Mouse (Mus musculus): Measurements from ENCODE around the gene Polr3b.

Polr3b gene

GRCm38 (mm10) chr10:84710192-84710591, 88.1 kb downstream of the Polr3b start:
- no peak for DNase-seq (ENCODE audit: low spot score)

DNA sequence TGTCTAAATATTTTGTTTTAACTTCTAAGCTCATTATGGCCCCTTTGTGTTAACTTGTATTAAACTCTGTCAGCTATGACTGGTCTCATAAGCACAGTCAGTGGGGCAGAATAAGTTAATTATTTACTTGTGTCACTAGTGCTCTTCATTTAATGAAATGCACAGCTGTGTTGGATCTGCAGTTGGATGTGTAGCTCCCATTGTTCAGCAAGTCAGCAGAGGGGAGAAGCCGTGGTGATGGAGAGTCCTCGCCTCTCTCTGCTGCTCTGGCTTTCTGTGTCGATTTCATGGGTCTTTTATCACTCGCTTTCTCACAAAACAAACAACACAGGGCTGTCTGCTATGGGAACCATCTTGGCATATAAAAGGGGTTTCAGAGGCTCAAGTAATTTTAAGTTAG, 88.7 kb downstream of the Polr3b start:
- DNase-seq (ENCODE audit: low spot score) = no peak

- DNase-seq (ENCODE audit: low spot score) = no peak
Measured at GRCm38 (mm10) chr10:84711479-84711878, 89.4 kb downstream of the Polr3b start.

GRCm38 (mm10) chr10:84711940-84712339, 89.8 kb downstream of the Polr3b start:
- DNase-seq (ENCODE audit: low spot score) = no peak

- no peak for DNase-seq (ENCODE audit: low spot score)
Measured at GRCm38 (mm10) chr10:84712532-84712931, 90.4 kb downstream of the Polr3b start.

GRCm38 (mm10) chr10:84713043-84713442, 91.0 kb downstream of the Polr3b start:
- no peak for DNase-seq (ENCODE audit: low spot score)

- no peak for DNase-seq (ENCODE audit: low spot score)
Measured at GRCm38 (mm10) chr10:84715639-84716038, 93.5 kb downstream of the Polr3b start.

- DNase-seq (ENCODE audit: low spot score) = no peak
Measured at GRCm38 (mm10) chr10:84716581-84716980, 94.5 kb downstream of the Polr3b start.

DNA sequence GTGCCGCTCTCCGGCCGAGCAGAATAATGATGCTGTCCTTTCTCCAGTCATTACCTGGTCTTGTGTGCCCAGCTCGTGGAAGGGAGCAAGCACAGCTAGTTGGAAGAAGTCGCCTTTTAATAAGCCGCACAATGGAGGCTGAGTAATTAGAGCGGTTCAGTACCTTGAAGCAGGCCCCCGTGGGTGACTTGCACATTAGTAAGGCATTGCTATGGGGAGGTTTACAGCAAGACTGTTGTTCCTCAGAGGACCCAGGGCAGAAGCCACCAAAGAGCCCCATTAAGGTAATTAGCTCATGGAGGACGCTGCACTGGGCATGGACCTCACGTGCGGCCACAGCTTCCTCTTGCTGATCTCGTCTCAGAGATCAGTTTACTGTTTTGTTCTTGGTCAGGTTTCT, 100.6 kb downstream of the Polr3b start:
- DNase-seq (ENCODE audit: low spot score) = no peak

- DNase-seq (ENCODE audit: low spot score) = no peak
Measured at GRCm38 (mm10) chr10:84727005-84727404, 104.9 kb downstream of the Polr3b start.

- DNase-seq (ENCODE audit: low spot score) = no peak
Measured at GRCm38 (mm10) chr10:84727760-84728159, 105.7 kb downstream of the Polr3b start.

DNA sequence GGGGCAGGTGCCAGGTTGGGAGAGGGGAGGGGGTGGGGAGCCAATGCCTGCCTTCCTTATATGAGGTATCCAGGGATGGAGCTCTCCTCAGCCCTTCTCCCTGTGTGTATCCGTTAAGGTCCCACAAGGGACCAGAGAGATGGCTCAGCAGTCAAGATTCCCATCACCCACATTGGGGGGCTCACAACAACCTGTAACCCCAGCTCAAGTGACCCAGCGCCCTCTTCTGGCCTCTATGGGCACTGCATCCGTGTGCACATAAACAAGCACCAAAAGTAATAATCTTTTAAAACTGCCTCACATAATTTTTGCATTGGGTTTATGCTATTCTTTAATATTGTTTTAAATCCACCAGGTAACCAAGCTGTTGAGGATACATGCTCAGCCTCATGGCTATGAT, 108.0 kb downstream of the Polr3b start:
- no peak for DNase-seq (ENCODE audit: low spot score)

DNA sequence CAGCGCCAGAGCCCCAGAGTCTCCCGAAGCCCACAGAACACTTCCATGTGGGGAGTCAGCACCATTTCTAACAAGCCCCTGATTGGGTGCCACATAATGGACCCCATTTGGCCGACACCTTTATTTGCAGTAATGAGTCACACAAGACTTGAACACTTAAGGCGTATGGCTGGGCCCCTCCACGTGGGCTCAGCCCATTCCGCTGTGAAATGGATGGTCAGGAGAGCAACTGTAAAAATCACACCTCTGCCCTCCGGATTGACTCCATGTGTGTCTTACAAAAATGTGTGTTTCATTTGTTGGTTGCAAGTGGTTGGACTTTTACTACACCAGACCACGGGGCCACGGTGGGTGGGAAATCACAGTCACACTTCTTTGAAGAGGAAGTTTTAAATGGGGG, 108.9 kb downstream of the Polr3b start:
- DNase-seq (ENCODE audit: low spot score) = no peak

GRCm38 (mm10) chr10:84733511-84733910, 111.4 kb downstream of the Polr3b start:
- no peak for DNase-seq (ENCODE audit: low spot score)

DNA sequence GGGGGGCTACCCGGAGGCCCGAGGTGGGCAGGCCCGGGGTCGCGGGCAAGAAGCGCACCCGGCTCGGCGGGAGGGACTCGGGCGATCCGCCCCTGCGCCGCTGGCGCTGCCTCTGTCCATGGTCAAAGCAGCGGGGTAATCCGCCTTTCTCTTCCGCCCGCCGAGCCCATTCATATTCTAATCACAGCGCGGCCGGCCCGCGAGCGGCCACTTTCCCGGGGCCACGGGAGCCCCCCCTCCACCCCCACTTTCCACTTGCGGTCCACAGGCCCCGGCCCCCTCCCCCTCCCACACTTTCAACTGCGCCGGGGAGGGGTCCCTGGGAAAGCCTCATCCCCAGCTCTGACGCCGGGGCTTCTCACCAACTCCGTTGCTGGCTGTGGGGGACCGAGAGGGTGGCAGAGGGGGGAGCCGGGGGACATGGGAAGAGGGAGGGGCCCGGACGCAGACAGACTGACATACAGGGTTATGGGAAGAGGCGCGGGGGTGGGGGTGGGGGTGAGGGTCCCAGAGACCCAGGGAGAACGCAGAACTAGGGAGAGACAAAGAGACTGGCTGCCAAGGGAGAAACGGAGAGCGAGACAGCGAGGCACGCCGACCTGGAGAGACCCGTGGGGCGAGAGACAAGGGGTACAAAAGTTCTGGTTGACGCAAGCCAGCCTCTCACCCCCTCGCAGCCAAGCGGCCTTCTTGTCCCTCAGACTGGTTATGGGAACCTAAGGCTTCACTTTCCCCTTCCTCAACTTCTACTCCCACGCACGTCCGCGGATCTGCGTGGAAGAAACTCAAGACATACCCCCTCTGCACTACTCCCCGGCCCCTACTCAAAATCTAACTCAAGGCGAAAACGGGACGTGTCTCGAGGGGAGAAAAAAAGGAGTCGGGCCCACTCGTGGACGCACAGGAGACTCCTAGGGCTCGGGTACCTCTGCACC, 133.0 kb downstream of the Polr3b start:
- no peak for DNase-seq (ENCODE audit: low spot score)

GRCm38 (mm10) chr10:84755786-84756203, 133.7 kb downstream of the Polr3b start, which contains the start of gene Rfx4:
Gene Rfx4 (plus strand): TSS chr10:84756062.
- DNase-seq (ENCODE audit: low spot score) = no peak

DNA sequence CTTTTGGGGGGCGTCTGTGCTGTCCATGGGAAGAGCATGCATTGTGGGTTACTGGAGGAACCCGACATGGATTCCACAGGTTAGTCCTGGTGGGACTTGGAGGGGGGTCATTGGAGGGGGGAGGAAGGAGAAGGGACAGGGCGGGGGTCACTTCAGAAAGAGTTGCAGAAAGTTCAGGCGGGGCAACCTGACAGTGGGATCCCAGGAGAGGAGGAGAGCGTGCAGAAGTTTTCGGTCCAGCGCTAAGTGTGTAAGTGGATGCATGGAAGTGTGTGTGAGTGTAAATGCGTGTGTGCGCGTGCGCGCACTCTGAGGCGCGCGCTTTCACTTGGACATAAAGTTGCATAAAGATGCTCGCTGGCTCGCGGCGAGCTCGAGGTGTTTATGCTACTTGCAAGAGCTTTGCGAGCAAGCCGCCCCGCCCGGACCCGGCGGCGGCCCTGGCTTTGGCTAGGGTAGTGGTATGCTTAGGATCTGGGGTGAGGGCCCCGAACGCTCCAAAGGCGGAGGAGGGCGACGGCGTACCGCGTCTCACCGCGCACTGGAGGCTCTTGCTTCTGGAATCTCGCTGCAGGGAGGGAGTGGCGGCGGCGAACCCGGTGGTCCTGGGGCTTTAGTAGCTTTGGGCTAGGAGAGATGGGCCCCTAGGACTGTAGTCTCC, 134.5 kb downstream of the Polr3b start:
- DNase-seq (ENCODE audit: low spot score) = no peak

DNA sequence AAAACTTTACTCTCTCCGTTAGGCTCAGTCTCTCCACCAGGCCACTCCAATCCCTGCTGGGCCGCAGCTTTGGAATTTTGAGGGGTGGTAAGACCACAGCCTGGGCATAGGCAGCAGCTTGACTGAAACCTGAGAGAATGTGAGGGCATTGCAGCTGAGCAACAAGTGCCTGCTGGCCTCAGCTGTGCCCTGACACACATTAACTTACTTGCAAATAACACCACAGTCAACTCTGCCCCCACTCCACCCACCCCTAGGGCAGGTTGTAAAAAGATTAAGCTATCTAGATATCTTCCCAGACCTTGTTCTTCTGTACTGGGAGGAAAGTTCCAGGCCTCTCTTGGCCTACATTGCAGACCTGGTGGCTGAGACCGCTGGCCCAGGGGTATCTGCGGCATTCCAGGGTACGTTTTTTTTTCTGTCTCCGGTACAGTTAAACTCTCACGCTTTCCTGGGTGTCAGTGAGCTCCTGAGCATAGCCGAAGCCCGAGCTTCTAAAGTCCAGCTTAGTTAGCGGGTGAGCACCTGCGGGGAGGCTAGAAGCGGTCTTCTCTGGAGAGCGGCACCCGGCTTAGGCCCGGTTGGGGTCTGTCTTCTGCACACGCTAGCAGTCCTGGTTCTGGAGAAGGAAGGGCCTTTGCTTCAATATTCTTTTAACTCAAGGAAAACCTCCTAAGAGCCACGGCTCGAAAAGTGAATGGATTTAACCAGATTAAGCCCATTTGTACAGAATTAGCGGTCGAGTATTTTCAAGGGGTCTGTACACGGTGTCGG, 135.5 kb downstream of the Polr3b start:
- DNase-seq (ENCODE audit: low spot score) = no peak

GRCm38 (mm10) chr10:84758200-84758468, 136.0 kb downstream of the Polr3b start:
- no peak for DNase-seq (ENCODE audit: low spot score)

GRCm38 (mm10) chr10:84758483-84759431, 136.7 kb downstream of the Polr3b start:
- DNase-seq (ENCODE audit: low spot score) = no peak

DNA sequence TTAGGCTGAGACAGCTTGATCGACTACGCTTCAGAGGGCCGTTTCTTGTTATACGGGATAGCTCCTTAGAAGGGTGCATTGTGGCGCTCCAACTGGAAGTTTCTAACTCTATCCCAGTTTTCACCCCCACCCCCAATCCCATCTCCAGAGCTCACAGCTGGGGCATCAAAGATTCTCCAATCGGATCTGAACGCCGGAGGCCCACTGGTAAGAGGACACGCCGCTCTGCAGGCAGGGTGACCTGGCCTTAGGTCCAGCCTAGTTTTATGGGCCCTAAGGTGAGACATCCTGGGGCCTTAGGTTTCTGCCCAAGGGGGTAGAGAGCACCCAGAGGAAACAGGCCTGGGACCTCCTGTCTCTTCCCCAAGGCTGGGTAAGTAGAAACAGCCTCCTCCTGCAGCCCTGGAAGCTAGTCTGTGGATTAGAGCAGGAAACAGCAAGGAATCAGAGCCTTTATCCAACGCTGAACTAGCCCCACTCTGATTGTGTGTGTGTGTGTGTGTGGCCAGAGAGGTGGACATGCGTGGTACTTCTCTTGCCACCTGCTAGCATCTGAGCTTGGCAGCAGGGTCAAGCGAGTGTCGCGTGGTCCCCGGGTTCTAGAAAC, 137.5 kb downstream of the Polr3b start:
- DNase-seq (ENCODE audit: low spot score) = no peak
